Mouse (Mus musculus) kidney, postnatal 0 days (tissue): Measurements from ENCODE around the gene Cbfa2t3. TPM values are rescaled to one million over a fixed set of nuclear protein-coding genes. Genes with fewer than 3 reads are reported as not detected.

Experiments used
- ATAC-seq: fragments of 200-750 bp; cut with Nextera tagmentation; replicated peaks from 2 replicates; pipeline ENCODE4 v1.8.0; 2017; ENCODE audit warnings: low read depth, moderate number of reproducible peaks, moderate TSS enrichment, moderate library complexity; ENCODE audit not compliant: low FRiP score
- DNase-seq: peaks from one replicate; pipeline ENCODE4 v3.0.0-alpha.2; 2016; ENCODE audit warnings: low spot score
- H3K27ac ChIP-seq: fragments of 300-500 bp; sonication (generic); 2 replicates; pipeline ENCODE4 v1.5.1; 2014; ENCODE audit warnings: mild to moderate bottlenecking
- H3K27me3 ChIP-seq: fragments of 300-500 bp; sonication (generic); 2 replicates; pipeline ENCODE4 v1.6.1; 2014; ENCODE audit warnings: low read length, mixed read lengths; ENCODE audit not compliant: insufficient read depth
- H3K36me3 ChIP-seq: fragments of 300-500 bp; sonication (generic); 2 replicates; pipeline ENCODE4 v1.6.1; 2014; ENCODE audit warnings: low read length, mixed read lengths; ENCODE audit not compliant: insufficient read depth
- H3K4me1 ChIP-seq: fragments of 300-500 bp; sonication (generic); replicated peaks from 2 replicates; pipeline ENCODE4 v1.6.1; 2014; ENCODE audit warnings: antibody characterized with exemption, low read length, mixed read lengths; ENCODE audit not compliant: insufficient read depth
- H3K4me2 ChIP-seq: fragments of 300-500 bp; sonication (generic); 2 replicates; pipeline ENCODE4 v1.6.1; 2014; ENCODE audit warnings: mild to moderate bottlenecking, low read length, moderate library complexity, mixed read lengths
- H3K4me3 ChIP-seq: fragments of 300-500 bp; sonication (generic); replicated peaks from 2 replicates; pipeline ENCODE4 v1.5.1; 2014; ENCODE audit warnings: low read depth, low read length
- H3K9ac ChIP-seq: fragments of 300-500 bp; sonication (generic); 2 replicates; pipeline ENCODE4 v1.6.1; 2014; ENCODE audit warnings: low read depth, low read length
- H3K9me3 ChIP-seq: fragments of 300-500 bp; sonication (generic); replicated peaks from 2 replicates; pipeline ENCODE4 v1.6.1; 2016; ENCODE audit warnings: low read length, inconsistent platforms, mixed read lengths
- CTCF ChIP-seq: IDR thresholded peaks from 2 replicates; pipeline ENCODE4 v1.5.1; 2016; ENCODE audit warnings: antibody characterized with exemption, low read depth, mild to moderate bottlenecking, moderate library complexity
- WGBS: fragments of 180-500 bp; shearing (Covaris S2); extraction: QIAGEN DNeasy Blood & Tissue Kit; methylation state at CpG from one replicate; pipeline ENCODE4 v1.1.7; 2014; 5-methylcytosine and 5-hydroxymethylcytosine counted together
- microRNA-seq: library from miRNA; unstranded; fragments of <30 nt; microRNA quantifications from one replicate; pipeline ENCODE4, GENCODE M21; 2016
- polyA plus RNA-seq: library from polyadenylated mRNA; unstranded; fragments of >200 nt; fragmentation: Nextera tagmentation; extraction: Ambion mirVana; gene quantifications from 2 replicates; pipeline ENCODE4 v1.2.1, GENCODE M21; 2015

Gene Cbfa2t3
- polyA plus RNA-seq, 1 experiment from 2014 or later, result 3.6 TPM

- ATAC-seq (peak; percentile 12), DNase-seq (no peak)
- no peaks in the 10 kb centered on the region for H3K9me3 ChIP-seq
- peak overlapping the region; percentile 89 for H3K4me2 ChIP-seq
- no peak for TF ChIP-seq CTCF
- H3K27me3 ChIP-seq, result no peaks in the 10 kb centered on the region
- H3K36me3 ChIP-seq, result peaks cover 17% of the 10 kb centered on the region
- peak overlapping the region; percentile 83 for H3K27ac ChIP-seq
- 17% methylated on average over 21 of the region's 21 CpGs for WGBS
- peaks cover 26% of the 10 kb centered on the region for H3K4me1 ChIP-seq
- H3K4me3 ChIP-seq, result peak overlapping the region; percentile 62
- peak overlapping the region; percentile 71 for H3K9ac ChIP-seq
These were observed 122.9 kb downstream of the Cbfa2t3 start for GRCm38 (mm10) chr8:122575735-122576647.

- peak overlapping the region; percentile 62; the same call in 1 of the 2 replicates for H3K4me3 ChIP-seq
These were observed 123.6 kb downstream of the Cbfa2t3 start for GRCm38 (mm10) chr8:122575286-122575685.

More at GRCm38 (mm10) chr8:122575286-122575685, 123.6 kb downstream of the Cbfa2t3 start:
- H3K4me2 ChIP-seq, result peak overlapping the region; percentile 89
- ATAC-seq (no peak), DNase-seq (no peak)
- H3K27ac ChIP-seq, result peak overlapping the region; percentile 83
- peak overlapping the region; percentile 71; the same call in 1 of the 2 replicates for H3K9ac ChIP-seq
- H3K27me3 ChIP-seq, result no peaks in the 10 kb centered on the region
- TF ChIP-seq CTCF, result no peak
- no peaks in the 10 kb centered on the region for H3K9me3 ChIP-seq
- peaks cover 22% of the 10 kb centered on the region for H3K36me3 ChIP-seq
- peaks cover 26% of the 10 kb centered on the region for H3K4me1 ChIP-seq
- 41% methylated on average over 8 of the region's 8 CpGs for WGBS

Small RNA genes lying within 50 kb of the gene (microRNA-seq; reads per million reads assigned to microRNA genes)
- gene Mir6396, result not detected

Other genes starting within 250 kb of the Cbfa2t3 start
- gene Snai3, start 238.4 kb downstream of the Cbfa2t3 start, polyA plus RNA-seq, result 0.67 and 1.0 TPM in 2 replicates
- gene Rnf166, start 223.0 kb downstream of the Cbfa2t3 start, polyA plus RNA-seq, result 44.0 and 44.5 TPM in 2 replicates
- gene Ctu2, start 223.0 kb downstream of the Cbfa2t3 start, polyA plus RNA-seq, result 44.5 and 45.6 TPM in 2 replicates
- 12.5 and 14.9 TPM in 2 replicates for gene Piezo1, start 147.8 kb downstream of the Cbfa2t3 start, polyA plus RNA-seq
- gene Cdt1, start 131.1 kb downstream of the Cbfa2t3 start, polyA plus RNA-seq, result 21.2 and 24.7 TPM in 2 replicates
- gene Aprt, start 122.2 kb downstream of the Cbfa2t3 start, polyA plus RNA-seq, result 354 and 392 TPM in 2 replicates
- gene Galns, start 87.6 kb downstream of the Cbfa2t3 start, polyA plus RNA-seq, result 19.4 and 23.3 TPM in 2 replicates
- gene Trappc2l, start 87.5 kb downstream of the Cbfa2t3 start, polyA plus RNA-seq, result 64.5 and 73.3 TPM in 2 replicates
- gene Pabpn1l, start 76.4 kb downstream of the Cbfa2t3 start, polyA plus RNA-seq, result 0.15 and 0.22 TPM in 2 replicates
- gene Acsf3, start 76.4 kb upstream of the Cbfa2t3 start, polyA plus RNA-seq, result 21.4 and 23.4 TPM in 2 replicates
- gene Cdh15, start 148.9 kb upstream of the Cbfa2t3 start, polyA plus RNA-seq, result 0.37 and 0.69 TPM in 2 replicates